Mouse (Mus musculus): ENCODE results near the gene Ror2. TPM values are rescaled to one million over a fixed set of nuclear protein-coding genes. Genes with fewer than 3 reads are reported as not detected.

Gene Ror2
- polyA plus RNA-seq, 1 experiment from 2014 or later: 24.0 TPM

DNA sequence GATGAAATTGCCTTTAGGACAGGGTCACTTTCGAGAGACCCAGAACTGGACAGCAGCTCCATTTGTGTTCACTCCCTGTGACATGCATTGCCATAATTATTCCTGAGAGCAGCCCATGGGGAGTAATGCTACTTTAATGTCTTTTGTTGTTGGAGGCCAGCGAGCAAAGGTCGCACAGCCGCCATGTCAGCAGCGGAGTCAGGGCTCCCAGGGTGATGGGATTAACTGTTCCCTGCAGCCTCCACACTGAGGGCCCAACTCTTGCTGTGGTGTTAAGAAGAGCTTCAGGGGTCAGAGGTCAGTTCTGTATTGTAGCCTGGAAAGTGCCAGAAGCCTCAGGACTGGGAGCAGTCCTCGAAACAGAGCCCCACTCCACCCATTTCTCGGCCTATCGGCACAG is 217.5 kb downstream of the Ror2 start:
- Histone ChIP-seq H3K36me3 (no peaks in the 10 kb centered on the region), H3K9me3 (replicated peaks) (no peaks in the 10 kb centered on the region), H3K27me3 (0 out of 2 replicates have a peak, but pooled peaks cover 3% of the 10 kb centered on the region), H3K4me1 (peaks cover 25% of the 10 kb centered on the region), H3K4me2 (replicated peaks) (no peak overlapping the region), H3K4me3 (replicated peaks) (no peak overlapping the region), H3K9ac (no peak overlapping the region), H3K27ac (replicated peaks) (no peak overlapping the region)
- ATAC-seq (ENCODE audit: insufficient number of reproducible peaks, low FRiP score, low TSS enrichment, low read depth): no peak
- WGBS: 66% methylated on average over 8 of the region's 8 CpGs

DNA sequence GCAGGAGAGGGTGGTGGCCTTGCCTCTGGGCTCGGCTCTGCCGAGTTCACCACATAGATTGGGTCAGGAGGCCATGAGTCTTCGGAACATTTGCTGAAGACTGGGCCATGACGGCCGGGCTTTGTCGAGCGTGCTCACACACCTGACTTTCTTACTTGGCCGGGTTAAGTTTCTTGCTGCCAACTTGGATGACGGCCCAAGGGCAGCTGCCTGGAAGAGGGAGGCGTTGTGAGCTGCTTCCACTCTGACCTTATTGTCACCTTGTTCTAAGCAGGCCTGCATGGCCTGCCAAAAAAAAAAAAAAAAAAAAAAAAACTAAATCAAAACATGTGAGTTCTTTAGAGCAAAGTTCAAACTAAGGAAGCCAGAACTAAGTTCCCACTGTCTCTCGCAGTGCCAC is 218.0 kb downstream of the Ror2 start:
- no peaks in the 10 kb centered on the region for H3K36me3 ChIP-seq
- H3K4me3 ChIP-seq (replicated peaks): no peak overlapping the region
- H3K9ac ChIP-seq: no peak overlapping the region
- WGBS: 50% methylated on average over 11 of the region's 11 CpGs
- no peak overlapping the region for H3K4me2 ChIP-seq (replicated peaks)
- no peaks in the 10 kb centered on the region for H3K9me3 ChIP-seq (replicated peaks)
- H3K27ac ChIP-seq (replicated peaks): no peak overlapping the region
- H3K4me1 ChIP-seq: peaks cover 25% of the 10 kb centered on the region
- ATAC-seq (ENCODE audit: insufficient number of reproducible peaks, low FRiP score, low TSS enrichment, low read depth): no peak
- 0 out of 2 replicates have a peak, but pooled peaks cover 3% of the 10 kb centered on the region for H3K27me3 ChIP-seq

DNA sequence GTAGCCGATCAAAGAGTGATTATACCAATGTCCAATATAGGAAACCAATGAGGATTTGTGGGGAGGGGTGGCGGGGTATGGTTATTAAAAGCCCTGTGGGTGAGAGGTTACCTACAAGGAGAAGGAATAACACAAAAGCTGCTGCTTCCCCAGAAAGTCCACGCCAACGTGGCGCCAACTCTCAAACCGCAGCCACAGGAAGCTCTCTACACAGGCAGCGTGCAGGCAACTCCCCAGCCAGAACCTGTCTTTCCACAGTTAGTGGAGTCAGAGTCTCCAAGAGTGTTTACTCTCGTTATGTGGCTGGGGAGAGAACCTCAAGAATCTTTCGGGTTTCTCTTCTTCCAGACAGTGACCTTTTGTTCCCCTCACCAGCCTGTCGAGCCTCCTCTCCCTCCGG is 220.8 kb downstream of the Ror2 start:
- 74% methylated on average over 11 of the region's 11 CpGs for WGBS
- 0 out of 2 replicates have a peak, but pooled peaks cover 3% of the 10 kb centered on the region for H3K27me3 ChIP-seq
- no peak for ATAC-seq (ENCODE audit: insufficient number of reproducible peaks, low FRiP score, low TSS enrichment, low read depth)
- no peak overlapping the region for H3K4me2 ChIP-seq (replicated peaks)
- H3K4me3 ChIP-seq (replicated peaks): no peak overlapping the region
- H3K27ac ChIP-seq (replicated peaks): peak overlapping the region; percentile 11; the same call in 1 of the 2 replicates
- H3K9me3 ChIP-seq (replicated peaks): no peaks in the 10 kb centered on the region
- H3K36me3 ChIP-seq: no peaks in the 10 kb centered on the region
- H3K4me1 ChIP-seq: peaks cover 25% of the 10 kb centered on the region
- no peak overlapping the region for H3K9ac ChIP-seq

DNA sequence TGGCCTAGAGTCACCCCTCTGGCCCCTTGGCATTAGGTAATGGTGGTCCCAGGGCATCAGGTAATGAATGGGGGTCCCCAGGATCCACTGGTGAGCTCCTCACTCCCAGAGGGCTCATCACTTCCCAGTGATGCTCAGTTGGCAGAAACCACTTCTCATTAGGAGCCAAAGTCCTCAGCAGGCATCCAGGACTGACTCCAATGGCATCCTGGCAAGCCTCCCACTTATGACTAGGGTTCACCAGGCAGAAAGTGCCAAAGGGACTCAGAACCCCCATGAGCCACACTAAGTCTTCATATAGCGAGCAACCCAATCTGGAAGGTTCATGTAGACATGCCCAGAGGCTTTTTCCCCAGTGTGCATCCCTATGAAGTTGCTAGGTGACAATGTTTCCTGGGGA is 221.2 kb downstream of the Ror2 start:
- peaks cover 20% of the 10 kb centered on the region for H3K4me1 ChIP-seq
- H3K9me3 ChIP-seq (replicated peaks): no peaks in the 10 kb centered on the region
- H3K27me3 ChIP-seq: no peaks in the 10 kb centered on the region
- no peak overlapping the region for H3K4me3 ChIP-seq (replicated peaks)
- H3K27ac ChIP-seq (replicated peaks): peak overlapping the region; percentile 11; the same call in 1 of the 2 replicates
- ATAC-seq (ENCODE audit: insufficient number of reproducible peaks, low FRiP score, low TSS enrichment, low read depth): no peak
- no peak overlapping the region for H3K9ac ChIP-seq
- no peak overlapping the region for H3K4me2 ChIP-seq (replicated peaks)
- H3K36me3 ChIP-seq: no peaks in the 10 kb centered on the region
- WGBS: 88% methylated on average over 1 of the region's 1 CpGs

Other genes starting within 250 kb of the Ror2 start
- 41.7 and 43.0 TPM in 2 replicates for gene Sptlc1, start 91.3 kb upstream of the Ror2 start, polyA plus RNA-seq (2015; fragmentation: Nextera tagmentation; extraction: Ambion mirVana)
- 19.3 and 22.9 TPM in 2 replicates for gene Msx2, start 186.9 kb upstream of the Ror2 start, polyA plus RNA-seq (2015; fragmentation: Nextera tagmentation; extraction: Ambion mirVana)

All from embryonic facial prominence, embryonic 15.5 days (tissue).